Mouse (Mus musculus): ENCODE measurements around the gene Gnat3.

- TF ChIP-seq CTCF (IDR thresholded peaks at IDR 0.05; ENCODE audit: low read depth, low read length) (no peak), POLR2A (IDR thresholded peaks at IDR 0.05; ENCODE audit: borderline replicate concordance, low read depth, low read length) (no peak)
Measured at GRCm38 (mm10) chr5:17938170-17938939, 24.0 kb upstream of the Gnat3 start.
